Mouse (Mus musculus) heart, embryonic 15.5 days (tissue): ENCODE measurements around the gene Glb1. TPM values are rescaled to one million over a fixed set of nuclear protein-coding genes. Genes with fewer than 3 reads are reported as not detected.

ENCODE experiments used
- ATAC-seq: fragments of 200-750 bp; cut with Nextera tagmentation; replicated peaks from 2 replicates; pipeline ENCODE4 v1.8.0; 2017; ENCODE audit warnings: low read depth, moderate TSS enrichment; ENCODE audit not compliant: insufficient number of reproducible peaks, insufficient read depth, low FRiP score
- H3K27ac ChIP-seq: fragments of 300-500 bp; sonication (generic); 2 replicates; pipeline ENCODE4 v1.5.1; 2015; ENCODE audit warnings: mild to moderate bottlenecking, inconsistent platforms
- H3K27me3 ChIP-seq: fragments of 300-500 bp; sonication (generic); 2 replicates; pipeline ENCODE4 v1.6.1; 2015; ENCODE audit warnings: inconsistent platforms
- H3K36me3 ChIP-seq: fragments of 300-500 bp; sonication (generic); 2 replicates; pipeline ENCODE4 v1.6.1; 2015; ENCODE audit warnings: mild to moderate bottlenecking, inconsistent platforms
- H3K4me1 ChIP-seq: fragments of 300-500 bp; sonication (generic); replicated peaks from 2 replicates; pipeline ENCODE4 v1.6.1; 2015; ENCODE audit warnings: inconsistent platforms
- H3K4me2 ChIP-seq: fragments of 300-500 bp; sonication (generic); 2 replicates; pipeline ENCODE4 v1.6.1; 2015; ENCODE audit warnings: inconsistent platforms, mild to moderate bottlenecking, moderate library complexity
- H3K4me3 ChIP-seq: fragments of 300-500 bp; sonication (generic); 2 replicates; pipeline ENCODE4 v1.5.1; 2015; ENCODE audit warnings: mild to moderate bottlenecking, inconsistent platforms
- H3K9ac ChIP-seq: fragments of 300-500 bp; sonication (generic); 2 replicates; pipeline ENCODE4 v1.6.1; 2015; ENCODE audit warnings: mild to moderate bottlenecking, inconsistent platforms
- H3K9me3 ChIP-seq: fragments of 300-500 bp; sonication (generic); replicated peaks from 2 replicates; pipeline ENCODE4 v1.6.1; 2016; ENCODE audit warnings: inconsistent platforms
- WGBS: fragments of 180-500 bp; shearing (Covaris S2); methylation state at CpG from one replicate; pipeline ENCODE4 v1.1.7; 2015; ENCODE audit warnings: mixed read lengths; 5-methylcytosine and 5-hydroxymethylcytosine counted together
- polyA plus RNA-seq: library from polyadenylated mRNA; unstranded; fragments of >200 nt; fragmentation: Nextera tagmentation; extraction: Ambion mirVana; gene quantifications from 2 replicates; pipeline ENCODE4 v1.2.1, GENCODE M21; 2015

Gene Glb1
- polyA plus RNA-seq, 1 experiment from 2014 or later = 36.6 TPM

GRCm38 (mm10) chr9:114399680-114400079 is 1.2 kb upstream of the Glb1 start:
- Histone ChIP-seq H3K27me3 (no peaks in the 10 kb centered on the region), H3K9me3 (no peaks in the 10 kb centered on the region), H3K9ac (no peak overlapping the region), H3K27ac (no peak overlapping the region), H3K4me2 (no peak overlapping the region), H3K4me1 (peaks cover 11% of the 10 kb centered on the region), H3K36me3 (peaks cover 2% of the 10 kb centered on the region; the same call in 1 of the 2 replicates), H3K4me3 (no peak overlapping the region)
- WGBS = 91% methylated on average over 12 of the region's 12 CpGs
- ATAC-seq = no peak

GRCm38 (mm10) chr9:114400588-114400948 is 308 bp upstream of the Glb1 start:
- H3K9ac ChIP-seq = peak overlapping the region; percentile 88
- WGBS = 17% methylated on average over 5 of the region's 5 CpGs
- H3K9me3 ChIP-seq = no peaks in the 10 kb centered on the region
- peak overlapping the region; percentile 94 for H3K27ac ChIP-seq
- peak overlapping the region; percentile 85 for H3K4me3 ChIP-seq
- peaks cover 11% of the 10 kb centered on the region for H3K4me1 ChIP-seq
- H3K27me3 ChIP-seq = no peaks in the 10 kb centered on the region
- no peak; the same call in 1 of the 2 replicates for ATAC-seq
- peak overlapping the region; percentile 77 for H3K4me2 ChIP-seq
- H3K36me3 ChIP-seq = peaks cover 11% of the 10 kb centered on the region

GRCm38 (mm10) chr9:114401685-114402080 is 807 bp downstream of the Glb1 start:
- Histone ChIP-seq H3K27ac (peak overlapping the region; percentile 94), H3K4me3 (peak overlapping the region; percentile 85), H3K4me1 (peaks cover 11% of the 10 kb centered on the region), H3K27me3 (no peaks in the 10 kb centered on the region), H3K9me3 (no peaks in the 10 kb centered on the region), H3K4me2 (peak overlapping the region; percentile 77), H3K36me3 (peaks cover 16% of the 10 kb centered on the region), H3K9ac (peak overlapping the region; percentile 88)
- 4% methylated on average over 16 of the region's 16 CpGs for WGBS
- ATAC-seq = peak; percentile 7; the same call in 1 of the 2 replicates

- no peak for ATAC-seq
- no peaks in the 10 kb centered on the region for H3K27me3 ChIP-seq
- no peak overlapping the region for H3K4me2 ChIP-seq
- H3K36me3 ChIP-seq = peaks cover 39% of the 10 kb centered on the region
- no peak overlapping the region for H3K4me3 ChIP-seq
- H3K27ac ChIP-seq = no peak overlapping the region
- WGBS = 100% methylated on average over 2 of the region's 2 CpGs
- no peak overlapping the region for H3K9ac ChIP-seq
- H3K9me3 ChIP-seq = no peaks in the 10 kb centered on the region
- peaks cover 6% of the 10 kb centered on the region for H3K4me1 ChIP-seq
Observed at GRCm38 (mm10) chr9:114407676-114408075, 6.8 kb downstream of the Glb1 start.

GRCm38 (mm10) chr9:114410313-114410862 is 9.5 kb downstream of the Glb1 start:
- peaks cover 30% of the 10 kb centered on the region for H3K36me3 ChIP-seq
- 92% methylated on average over 11 of the region's 11 CpGs for WGBS

GRCm38 (mm10) chr9:114411295-114411694 is 10.4 kb downstream of the Glb1 start:
- H3K4me3 ChIP-seq = no peak overlapping the region
- no peaks in the 10 kb centered on the region for H3K27me3 ChIP-seq
- 85% methylated on average over 5 of the region's 5 CpGs for WGBS
- no peak for ATAC-seq
- H3K36me3 ChIP-seq = peaks cover 23% of the 10 kb centered on the region
- H3K9me3 ChIP-seq = no peaks in the 10 kb centered on the region
- H3K4me2 ChIP-seq = no peak overlapping the region
- H3K9ac ChIP-seq = no peak overlapping the region
- H3K4me1 ChIP-seq = peaks cover 6% of the 10 kb centered on the region
- H3K27ac ChIP-seq = no peak overlapping the region

More at GRCm38 (mm10) chr9:114410313-114410862, 9.5 kb downstream of the Glb1 start:
- no peak overlapping the region for H3K4me2 ChIP-seq
- no peak overlapping the region for H3K4me3 ChIP-seq
- ATAC-seq = no peak
- H3K27ac ChIP-seq = no peak overlapping the region
- H3K27me3 ChIP-seq = no peaks in the 10 kb centered on the region
- H3K4me1 ChIP-seq = peaks cover 6% of the 10 kb centered on the region
- no peaks in the 10 kb centered on the region for H3K9me3 ChIP-seq
- no peak overlapping the region for H3K9ac ChIP-seq

- H3K4me1 ChIP-seq = peaks cover 6% of the 10 kb centered on the region
- H3K4me2 ChIP-seq = no peak overlapping the region
- no peaks in the 10 kb centered on the region for H3K27me3 ChIP-seq
- no peak for ATAC-seq
- no peaks in the 10 kb centered on the region for H3K9me3 ChIP-seq
- no peak overlapping the region for H3K27ac ChIP-seq
- WGBS = 56% methylated on average over 9 of the region's 9 CpGs
- H3K36me3 ChIP-seq = peaks cover 26% of the 10 kb centered on the region
- H3K9ac ChIP-seq = no peak overlapping the region
- H3K4me3 ChIP-seq = no peak overlapping the region
Observed at GRCm38 (mm10) chr9:114412406-114412805, 11.5 kb downstream of the Glb1 start.

GRCm38 (mm10) chr9:114413866-114414265 is 13.0 kb downstream of the Glb1 start:
- no peak overlapping the region for H3K27ac ChIP-seq
- H3K36me3 ChIP-seq = peaks cover 21% of the 10 kb centered on the region
- 81% methylated on average over 12 of the region's 12 CpGs for WGBS
- no peak overlapping the region for H3K4me2 ChIP-seq
- no peak overlapping the region for H3K4me3 ChIP-seq
- no peaks in the 10 kb centered on the region for H3K27me3 ChIP-seq
- no peaks in the 10 kb centered on the region for H3K9me3 ChIP-seq
- no peak overlapping the region for H3K9ac ChIP-seq
- ATAC-seq = no peak
- peaks cover 6% of the 10 kb centered on the region for H3K4me1 ChIP-seq

- Histone ChIP-seq H3K9me3 (no peaks in the 10 kb centered on the region), H3K4me1 (peaks cover 6% of the 10 kb centered on the region), H3K27ac (no peak overlapping the region), H3K4me3 (no peak overlapping the region), H3K4me2 (no peak overlapping the region), H3K27me3 (no peaks in the 10 kb centered on the region), H3K36me3 (peaks cover 10% of the 10 kb centered on the region), H3K9ac (no peak overlapping the region)
- ATAC-seq = no peak
- 21% methylated on average over 11 of the region's 11 CpGs for WGBS
Observed at GRCm38 (mm10) chr9:114415701-114416100, 14.8 kb downstream of the Glb1 start.

- H3K36me3 ChIP-seq = peaks cover 4% of the 10 kb centered on the region
- H3K4me3 ChIP-seq = no peak overlapping the region
- no peak overlapping the region for H3K27ac ChIP-seq
- H3K27me3 ChIP-seq = no peaks in the 10 kb centered on the region
- peaks cover 6% of the 10 kb centered on the region for H3K4me1 ChIP-seq
- no peak overlapping the region for H3K9ac ChIP-seq
- H3K4me2 ChIP-seq = no peak overlapping the region
- 86% methylated on average over 21 of the region's 21 CpGs for WGBS
- no peaks in the 10 kb centered on the region for H3K9me3 ChIP-seq
- ATAC-seq = no peak
Observed at GRCm38 (mm10) chr9:114416646-114417517, 16.0 kb downstream of the Glb1 start.

- ATAC-seq = no peak
- Histone ChIP-seq H3K36me3 (peaks cover 3% of the 10 kb centered on the region; the same call in 1 of the 2 replicates), H3K4me2 (no peak overlapping the region), H3K9me3 (no peaks in the 10 kb centered on the region), H3K27me3 (no peaks in the 10 kb centered on the region), H3K4me1 (no peaks in the 10 kb centered on the region), H3K27ac (no peak overlapping the region), H3K4me3 (no peak overlapping the region), H3K9ac (no peak overlapping the region)
- WGBS = 78% methylated on average over 7 of the region's 7 CpGs
Observed at GRCm38 (mm10) chr9:114418187-114418586, 17.3 kb downstream of the Glb1 start.
